Mouse (Mus musculus) erythroid progenitor cell, adult 5-6 weeks (primary cell): Measurements from ENCODE around the gene Cyth2. TPM values are rescaled to one million over a fixed set of nuclear protein-coding genes. Genes with fewer than 3 reads are reported as not detected.

Experiments used
- ATAC-seq: replicated peaks from 2 replicates; pipeline ENCODE4 v1.8.0; 2016; ENCODE audit warnings: moderate number of reproducible peaks, mild to moderate bottlenecking, moderate TSS enrichment, inconsistent platforms; ENCODE audit not compliant: poor library complexity, low FRiP score, severe bottlenecking
- total RNA-seq, 2 experiments: library from RNA; stranded (forward) in 1 of 2; stranded (reverse) in 1 of 2; fragments of 150-400 nt in 1 of 2; fragments of 186-747, 209-891 nt in 1 of 2; gene quantifications; 2 replicates each; pipeline versions ENCODE4 v1.2.3 to v1.2.4; 2015 to 2017; ENCODE audit warnings: low replicate concordance in 2 of 2

The Cyth2 gene
- total RNA-seq, 2 experiments from 2014 or later, result 29.8 to 48.9 TPM

DNA sequence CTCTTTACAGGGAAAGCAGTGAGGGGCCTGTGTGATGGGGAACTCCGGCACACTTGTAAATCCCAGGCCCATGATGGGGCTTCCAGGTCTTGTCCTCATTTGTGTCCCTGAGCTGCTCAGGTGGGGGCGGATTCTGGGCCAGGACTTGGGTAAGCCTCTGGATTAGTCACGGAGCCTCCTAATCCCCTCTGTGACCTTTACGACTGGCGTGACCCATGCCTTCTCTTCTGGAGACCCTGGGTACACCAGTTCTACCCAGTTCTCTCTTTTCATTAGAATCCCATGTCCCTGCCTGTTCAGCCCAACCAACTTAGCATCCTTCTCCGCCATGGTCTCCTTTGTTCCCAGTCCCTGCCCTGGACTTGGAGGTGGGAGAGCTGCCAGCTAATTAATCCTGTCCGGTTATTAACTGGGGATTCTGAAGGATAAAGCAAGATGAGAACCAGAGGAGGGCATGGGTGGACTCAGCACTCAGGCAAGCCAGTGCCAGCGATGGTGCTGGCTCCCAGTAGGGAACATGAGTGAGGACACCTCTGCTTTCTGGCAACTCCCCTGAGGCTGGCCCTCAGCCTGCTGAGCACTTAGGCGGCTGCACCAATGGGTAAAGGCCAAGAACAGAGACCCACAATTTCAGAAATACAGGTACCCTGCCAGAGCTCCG is 1.1 kb upstream of the Cyth2 start:
- ATAC-seq, result no peak

DNA sequence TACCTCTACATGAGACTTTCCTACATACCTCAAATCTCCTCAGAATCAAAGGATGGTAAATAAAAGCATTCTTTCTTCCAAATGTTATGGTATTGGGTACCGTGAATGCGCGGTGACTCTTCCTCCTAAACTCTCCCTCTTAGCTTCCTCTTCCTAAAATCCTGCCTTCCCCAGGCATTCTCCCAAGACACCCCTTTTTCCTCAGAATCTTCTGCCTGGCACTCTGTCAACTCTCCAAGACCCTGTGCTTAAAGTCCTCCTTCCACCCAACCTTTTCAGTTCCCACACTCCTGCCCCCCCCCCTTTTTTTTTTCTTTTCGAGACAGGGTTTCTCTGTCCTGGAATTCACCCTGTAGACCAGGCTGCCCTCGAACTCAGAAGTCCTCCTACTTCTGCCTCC is 460 bp upstream of the Cyth2 start:
- no peak for ATAC-seq

- no peak for ATAC-seq
Measured at GRCm38 (mm10) chr7:45812921-45813320, 1.5 kb downstream of the Cyth2 start.

- ATAC-seq, result no peak
Measured at GRCm38 (mm10) chr7:45809276-45810075, 4.9 kb downstream of the Cyth2 start.

- no peak for ATAC-seq
Measured at GRCm38 (mm10) chr7:45808471-45808870, 5.9 kb downstream of the Cyth2 start.

GRCm38 (mm10) chr7:45805941-45806340 is 8.4 kb downstream of the Cyth2 start:
- no peak for ATAC-seq

GRCm38 (mm10) chr7:45802551-45802950 is 11.8 kb downstream of the Cyth2 start:
- ATAC-seq, result no peak

- peak; percentile 86 for ATAC-seq
Measured at GRCm38 (mm10) chr7:45801348-45801747, 13.0 kb downstream of the Cyth2 start.

- no peak; the same call in 1 of the 2 replicates for ATAC-seq
Measured at GRCm38 (mm10) chr7:45800546-45801204, 13.7 kb downstream of the Cyth2 start.

GRCm38 (mm10) chr7:45800001-45800400 is 14.4 kb downstream of the Cyth2 start:
- no peak for ATAC-seq

DNA sequence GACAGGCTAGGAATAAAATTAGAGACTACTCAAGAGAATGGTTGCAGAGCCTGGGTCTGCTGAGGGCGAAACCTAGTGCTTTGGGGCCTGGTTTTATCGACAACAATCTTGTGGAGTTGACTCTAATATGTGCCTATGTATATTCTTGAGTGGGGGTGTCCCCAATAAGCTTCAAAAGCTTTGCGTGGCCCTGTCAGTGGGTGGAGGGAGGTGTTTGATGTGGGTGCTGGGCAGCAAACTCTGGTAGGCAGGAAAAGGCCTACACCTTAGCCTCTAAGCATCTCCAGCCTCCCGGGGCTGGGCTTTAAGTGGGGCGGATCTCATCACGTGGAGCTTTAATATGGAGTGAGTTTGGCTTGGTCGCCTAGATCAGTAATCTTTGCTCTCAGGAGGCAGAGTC is 15.4 kb downstream of the Cyth2 start:
- no peak for ATAC-seq

- ATAC-seq, result no peak
Measured at GRCm38 (mm10) chr7:45798511-45798836, 15.9 kb downstream of the Cyth2 start.

GRCm38 (mm10) chr7:45797661-45798510 is 16.5 kb downstream of the Cyth2 start:
- no peak for ATAC-seq

GRCm38 (mm10) chr7:45796950-45797349 is 17.4 kb downstream of the Cyth2 start:
- peak; percentile 75 for ATAC-seq

DNA sequence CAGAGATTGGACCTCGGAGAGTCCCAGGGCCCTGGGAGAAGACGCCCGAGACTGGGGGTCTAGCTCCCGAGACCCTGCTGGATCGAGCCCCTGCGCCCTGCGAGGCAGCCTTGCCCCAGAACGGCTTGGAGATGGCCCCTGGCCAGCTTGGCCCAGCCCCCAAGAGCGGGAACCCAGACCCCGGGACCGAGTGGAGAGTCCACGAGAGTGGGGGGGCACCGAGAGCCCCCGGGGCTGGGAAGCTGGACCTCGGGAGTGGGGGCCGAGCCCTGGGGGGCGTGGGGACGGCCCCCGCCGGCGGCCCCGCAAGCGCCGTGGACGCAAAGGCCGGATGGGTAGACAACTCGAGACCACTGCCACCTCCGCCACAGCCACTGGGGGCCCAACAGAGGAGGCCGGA is 19.4 kb downstream of the Cyth2 start:
- ATAC-seq, result no peak

GRCm38 (mm10) chr7:45793969-45794585 is 20.3 kb downstream of the Cyth2 start:
- ATAC-seq, result no peak

DNA sequence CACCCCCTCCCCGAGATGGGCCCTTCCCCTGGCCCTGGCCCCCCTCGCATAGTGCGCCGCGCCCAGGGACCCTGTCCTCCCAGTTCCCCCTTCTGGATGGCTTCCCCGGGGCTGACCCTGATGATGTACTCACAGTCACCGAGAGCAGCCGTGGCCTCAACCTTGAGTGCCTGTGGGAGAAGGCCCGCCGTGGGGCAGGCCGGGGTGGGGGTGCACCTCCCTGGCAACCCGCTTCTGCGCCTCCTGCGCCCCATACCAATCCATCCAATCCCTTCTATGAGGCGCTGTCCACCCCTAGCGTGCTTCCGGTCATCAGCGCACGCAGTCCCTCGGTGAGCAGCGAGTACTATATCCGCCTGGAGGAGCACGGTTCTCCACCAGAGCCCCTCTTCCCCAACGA is 21.1 kb downstream of the Cyth2 start:
- no peak for ATAC-seq

GRCm38 (mm10) chr7:45791756-45792490 is 22.5 kb downstream of the Cyth2 start:
- no peak for ATAC-seq

- no peak for ATAC-seq
Measured at GRCm38 (mm10) chr7:45790721-45791120, 23.7 kb downstream of the Cyth2 start.
